Mouse (Mus musculus) small intestine, adult 2 months (tissue): ENCODE results near the gene Tbp.

Experiments used
- CTCF ChIP-seq: fragments of 200-500 bp; IDR thresholded peaks from 2 replicates; pipeline ENCODE4 v1.5.1; 2012; ENCODE audit warnings: low read depth, mild to moderate bottlenecking, control low read depth, inconsistent platforms, low read length, moderate library complexity, mixed read lengths; ENCODE audit not compliant: insufficient replicate concordance, insufficient read length; ENCODE audit errors: extremely low read depth
- POLR2A ChIP-seq: fragments of 200-500 bp; IDR thresholded peaks from 2 replicates; pipeline ENCODE4 v1.6.1; 2012; ENCODE audit warnings: low read depth, mild to moderate bottlenecking, control low read depth, inconsistent platforms, low read length, moderate library complexity

DNA sequence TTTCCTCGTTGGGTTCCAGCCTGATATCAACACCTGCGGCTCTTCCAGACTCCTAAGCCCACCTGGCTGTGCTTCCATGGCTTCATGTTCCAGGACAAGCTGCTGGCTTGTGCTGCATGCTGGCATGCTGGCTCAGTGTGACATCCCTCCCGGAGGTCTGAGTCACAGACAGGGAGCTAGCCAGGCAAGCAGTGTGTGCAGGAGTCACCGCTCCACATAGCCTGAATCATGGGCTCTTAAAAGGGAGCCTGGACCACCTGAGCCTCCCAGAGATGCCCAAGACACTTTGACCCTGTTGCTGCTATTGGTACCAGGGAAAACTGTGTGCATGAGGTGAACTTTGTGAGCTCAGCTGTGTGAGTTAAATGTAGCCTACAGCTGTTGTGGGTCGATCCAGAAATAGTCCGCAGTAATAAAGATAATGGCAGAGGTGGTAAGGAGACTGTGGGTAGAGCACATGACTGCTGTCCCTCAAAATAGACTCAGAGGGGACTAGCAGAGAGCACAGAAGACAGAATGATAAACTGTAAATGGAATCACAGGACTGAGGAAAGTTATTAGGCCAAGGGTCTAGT is 37.7 kb upstream of the Tbp start:
- TF ChIP-seq POLR2A, result no peak
- no peak for TF ChIP-seq CTCF
